Mouse (Mus musculus) right cerebral cortex, adult 2 months (tissue): ENCODE data around the gene Kctd21.

ENCODE experiments used
- DNase-seq, 2 experiments: peaks; one replicate each; pipeline ENCODE4 v3.0.0; 2021 to 2022; ENCODE audit warnings: low spot score in 2 of 2

Kctd21 gene

GRCm38 (mm10) chr7:97331726-97332666 is at the start of gene Kctd21, which contains the start of gene Usp35:
TSS of gene Kctd21 (plus strand) at chr7:97332327.
TSS of gene Usp35 (minus strand) at chr7:97332020.
- DNase-seq: peak; percentile 91

- DNase-seq: no peak
Observed at GRCm38 (mm10) chr7:97296986-97297385, 35.1 kb upstream of the Kctd21 start.

- DNase-seq: peak; percentile 81 to 84
Observed at GRCm38 (mm10) chr7:97297466-97297865, 34.7 kb upstream of the Kctd21 start.

GRCm38 (mm10) chr7:97298279-97298678 is 33.8 kb upstream of the Kctd21 start:
- DNase-seq: no peak

GRCm38 (mm10) chr7:97298943-97299342 is 33.2 kb upstream of the Kctd21 start:
- no peak for DNase-seq

- DNase-seq: no peak
Observed at GRCm38 (mm10) chr7:97300914-97301313, 31.2 kb upstream of the Kctd21 start.

- no peak for DNase-seq
Observed at GRCm38 (mm10) chr7:97301321-97301720, 30.8 kb upstream of the Kctd21 start.

GRCm38 (mm10) chr7:97302261-97302660 is 29.9 kb upstream of the Kctd21 start:
- no peak for DNase-seq

GRCm38 (mm10) chr7:97302876-97303275 is 29.3 kb upstream of the Kctd21 start:
- no peak for DNase-seq

GRCm38 (mm10) chr7:97303614-97304013 is 28.5 kb upstream of the Kctd21 start:
- no peak for DNase-seq

- no peak for DNase-seq
Observed at GRCm38 (mm10) chr7:97304471-97304870, 27.7 kb upstream of the Kctd21 start.

GRCm38 (mm10) chr7:97305206-97305605 is 26.9 kb upstream of the Kctd21 start:
- DNase-seq: no peak

- DNase-seq: peak in 1 of 2 experiments; percentile 1
Observed at GRCm38 (mm10) chr7:97306813-97307212, 25.3 kb upstream of the Kctd21 start.

GRCm38 (mm10) chr7:97307546-97307945 is 24.6 kb upstream of the Kctd21 start:
- DNase-seq: peak in 1 of 2 experiments; percentile 1

- no peak for DNase-seq
Observed at GRCm38 (mm10) chr7:97309461-97310340, 22.4 kb upstream of the Kctd21 start.

GRCm38 (mm10) chr7:97310341-97310635 is 21.8 kb upstream of the Kctd21 start:
- no peak for DNase-seq

- DNase-seq: no peak
Observed at GRCm38 (mm10) chr7:97311620-97312019, 20.5 kb upstream of the Kctd21 start.

GRCm38 (mm10) chr7:97312196-97312595 is 19.9 kb upstream of the Kctd21 start:
- DNase-seq: no peak

- DNase-seq: no peak
Observed at GRCm38 (mm10) chr7:97312856-97313255, 19.3 kb upstream of the Kctd21 start.

GRCm38 (mm10) chr7:97313364-97313995 is 18.6 kb upstream of the Kctd21 start:
- no peak for DNase-seq

GRCm38 (mm10) chr7:97314646-97315045 is 17.5 kb upstream of the Kctd21 start:
- no peak for DNase-seq

- no peak for DNase-seq
Observed at GRCm38 (mm10) chr7:97315656-97316055, 16.5 kb upstream of the Kctd21 start.
